Mouse (Mus musculus) kidney, embryonic 16.5 days (tissue): ENCODE measurements at regions not wholly inside any gene's neighbourhood (a gene's known extent, or its start where the extent isn't known, plus 50 kb on each side); places are given as distances from the start of the nearest gene placed in this dataset.

Experiments
- ATAC-seq: fragments of 200-750 bp; cut with Nextera tagmentation; 2 replicates; pipeline ENCODE4 v1.8.0; 2017; ENCODE audit warnings: moderate TSS enrichment; ENCODE audit not compliant: low FRiP score, low TSS enrichment
- H3K27ac ChIP-seq: fragments of 300-500 bp; sonication (generic); 2 replicates; pipeline ENCODE4 v1.5.1; 2014; ENCODE audit warnings: low read length
- H3K27me3 ChIP-seq: fragments of 300-500 bp; sonication (generic); 2 replicates; pipeline ENCODE4 v1.6.1; 2014; ENCODE audit warnings: low read length, control low read depth, mixed read lengths; ENCODE audit not compliant: insufficient read depth
- H3K36me3 ChIP-seq: fragments of 300-500 bp; sonication (generic); 2 replicates; pipeline ENCODE4 v1.6.1; 2014; ENCODE audit warnings: low read length, control low read depth, mixed read lengths; ENCODE audit not compliant: insufficient read depth
- H3K4me1 ChIP-seq: fragments of 300-500 bp; sonication (generic); 2 replicates; pipeline ENCODE4 v1.6.1; 2014; ENCODE audit warnings: low read length, control low read depth, mixed read lengths; ENCODE audit not compliant: insufficient read depth
- H3K4me2 ChIP-seq: fragments of 300-500 bp; sonication (generic); replicated peaks from 2 replicates; pipeline ENCODE4 v1.6.1; 2014; ENCODE audit warnings: low read depth, low read length
- H3K4me3 ChIP-seq: fragments of 300-500 bp; sonication (generic); 2 replicates; pipeline ENCODE4 v1.5.1; 2014; ENCODE audit warnings: mild to moderate bottlenecking, low read length
- H3K9ac ChIP-seq: fragments of 300-500 bp; sonication (generic); replicated peaks from 2 replicates; pipeline ENCODE4 v1.6.1; 2014; ENCODE audit warnings: low read length
- H3K9me3 ChIP-seq: fragments of 300-500 bp; sonication (generic); 2 replicates; pipeline ENCODE4 v1.6.1; 2016; ENCODE audit warnings: low read length, control low read depth
- WGBS: fragments of 180-500 bp; shearing (Covaris S2); extraction: QIAGEN DNeasy Blood & Tissue Kit; methylation state at CpG from one replicate; pipeline ENCODE4 v1.1.7; 2014; 5-methylcytosine and 5-hydroxymethylcytosine counted together

DNA sequence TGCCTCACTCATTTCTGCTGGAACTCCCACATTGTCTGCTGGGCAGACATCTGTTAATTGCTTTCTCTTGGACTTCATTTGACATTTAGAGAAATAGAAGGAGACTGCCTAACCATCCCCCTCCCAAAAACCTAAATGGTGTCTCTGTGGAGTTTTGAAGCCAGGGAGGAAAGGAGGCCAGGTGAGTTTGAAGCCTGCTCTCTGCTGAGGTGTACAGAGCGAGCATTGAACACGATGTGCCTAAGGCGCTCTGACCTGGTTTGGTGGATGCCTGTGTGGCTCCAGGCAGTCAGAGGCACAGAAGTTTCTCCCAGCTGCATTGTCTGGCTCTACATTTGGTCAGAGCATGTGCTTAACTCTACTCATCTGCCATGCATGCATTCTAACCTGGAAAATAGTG lies 302.6 kb upstream of the Camk1g start:
- no peaks in the 10 kb centered on the region for H3K27me3 ChIP-seq
- no peak overlapping the region for H3K27ac ChIP-seq
- H3K9ac ChIP-seq = no peak overlapping the region
- H3K36me3 ChIP-seq = no peaks in the 10 kb centered on the region
- no peaks in the 10 kb centered on the region for H3K9me3 ChIP-seq
- 70% methylated on average over 3 of the region's 3 CpGs for WGBS
- H3K4me1 ChIP-seq = no peaks in the 10 kb centered on the region
- no peak overlapping the region for H3K4me3 ChIP-seq
- no peak for ATAC-seq
- H3K4me2 ChIP-seq = no peak overlapping the region

DNA sequence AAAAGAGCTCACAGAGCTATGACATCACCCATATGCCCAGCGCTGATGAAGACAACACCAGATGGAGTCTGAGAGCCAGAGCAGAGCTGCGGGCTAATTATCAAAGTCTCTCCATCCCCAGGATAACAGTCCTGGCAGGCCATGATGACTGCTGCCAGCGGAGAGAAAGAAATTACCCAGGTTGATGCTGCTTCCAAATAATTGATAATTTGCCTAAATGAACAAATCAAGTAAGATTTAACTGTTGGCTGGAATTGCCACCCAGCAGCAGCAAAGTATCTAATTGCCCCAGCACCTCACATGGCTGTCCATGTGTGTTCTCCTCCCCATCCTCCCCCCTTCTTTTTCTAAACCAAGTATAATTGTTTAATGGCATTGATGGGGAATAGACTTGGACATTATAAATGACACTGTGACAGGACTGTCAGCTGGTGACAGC lies 301.7 kb upstream of the Camk1g start:
- Histone ChIP-seq H3K27me3 (no peaks in the 10 kb centered on the region), H3K4me1 (no peaks in the 10 kb centered on the region), H3K36me3 (no peaks in the 10 kb centered on the region), H3K27ac (no peak overlapping the region), H3K4me2 (no peak overlapping the region), H3K4me3 (no peak overlapping the region), H3K9me3 (no peaks in the 10 kb centered on the region), H3K9ac (no peak overlapping the region)
- WGBS = 84% methylated on average over 3 of the region's 3 CpGs
- no peak for ATAC-seq

DNA sequence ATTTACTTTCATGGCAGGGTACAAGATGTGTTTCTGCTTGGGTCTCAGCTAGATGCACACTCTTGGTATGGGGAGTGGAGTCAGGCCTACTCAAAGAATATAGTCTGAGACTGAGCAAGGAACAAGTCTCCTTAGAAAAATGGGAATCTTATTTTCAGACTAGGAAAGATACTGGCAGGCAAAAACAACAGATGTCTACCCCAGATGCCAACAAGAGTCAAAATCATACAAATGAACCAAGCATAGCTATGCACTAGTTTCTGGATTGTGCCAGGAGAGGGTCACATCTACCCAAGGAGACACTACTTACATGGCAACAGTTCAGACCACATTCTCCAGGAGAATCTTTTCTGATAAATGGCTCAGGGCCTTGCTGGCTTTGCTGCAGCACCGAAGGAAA lies 300.9 kb upstream of the Camk1g start:
- H3K27me3 ChIP-seq = no peaks in the 10 kb centered on the region
- no peak overlapping the region for H3K9ac ChIP-seq
- no peak for ATAC-seq
- WGBS = 100% methylated on average over 1 of the region's 1 CpGs
- no peaks in the 10 kb centered on the region for H3K9me3 ChIP-seq
- H3K4me1 ChIP-seq = no peaks in the 10 kb centered on the region
- no peak overlapping the region for H3K4me2 ChIP-seq
- H3K4me3 ChIP-seq = no peak overlapping the region
- no peak overlapping the region for H3K27ac ChIP-seq
- no peaks in the 10 kb centered on the region for H3K36me3 ChIP-seq

DNA sequence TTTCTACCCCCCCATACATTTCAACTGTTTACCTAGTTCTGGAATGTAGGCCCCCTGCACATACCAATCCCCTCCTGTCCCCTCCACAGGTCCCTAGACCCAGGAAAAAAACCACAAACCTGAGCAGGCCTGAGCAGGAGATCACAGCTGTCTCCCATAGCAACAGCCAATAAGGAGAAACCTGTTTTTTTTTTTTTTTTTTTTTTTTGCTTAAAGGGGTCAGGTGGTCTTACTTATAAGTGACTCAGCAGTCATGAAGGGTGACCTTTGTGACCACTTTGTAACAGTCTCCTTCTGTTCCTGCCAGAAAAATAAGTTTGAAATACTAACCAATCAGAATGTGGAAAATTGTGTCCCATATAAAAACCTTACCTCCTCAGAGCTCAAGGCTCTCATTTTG lies 299.9 kb upstream of the Camk1g start:
- Histone ChIP-seq H3K4me2 (no peak overlapping the region), H3K27me3 (no peaks in the 10 kb centered on the region), H3K4me1 (no peaks in the 10 kb centered on the region), H3K4me3 (no peak overlapping the region), H3K27ac (no peak overlapping the region), H3K9me3 (no peaks in the 10 kb centered on the region), H3K9ac (no peak overlapping the region), H3K36me3 (no peaks in the 10 kb centered on the region)
- ATAC-seq = no peak

DNA sequence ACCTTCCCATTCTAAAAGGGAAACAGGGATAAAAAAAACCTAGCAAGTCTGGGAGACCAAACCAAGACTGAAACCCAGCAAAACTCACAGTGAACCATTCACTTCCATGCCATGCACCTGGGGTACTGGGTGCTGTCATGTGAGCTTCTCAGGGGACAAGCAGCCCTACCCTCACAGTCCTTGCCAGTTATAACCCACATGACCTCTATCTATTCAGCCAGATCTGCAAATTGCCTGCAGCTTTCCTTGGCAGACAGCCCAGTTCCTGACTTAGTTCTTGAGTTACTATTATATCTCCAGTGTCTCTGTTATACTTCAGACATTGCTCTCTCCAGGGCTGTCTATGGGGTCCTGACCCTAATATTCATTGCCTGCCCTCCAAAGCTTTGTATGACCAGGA lies 298.7 kb upstream of the Camk1g start:
- peak; percentile 75 for ATAC-seq
- H3K4me3 ChIP-seq = no peak overlapping the region
- no peak overlapping the region for H3K4me2 ChIP-seq
- no peaks in the 10 kb centered on the region for H3K4me1 ChIP-seq
- no peaks in the 10 kb centered on the region for H3K27me3 ChIP-seq
- H3K36me3 ChIP-seq = no peaks in the 10 kb centered on the region
- H3K9ac ChIP-seq = no peak overlapping the region
- H3K27ac ChIP-seq = no peak overlapping the region
- no peaks in the 10 kb centered on the region for H3K9me3 ChIP-seq

DNA sequence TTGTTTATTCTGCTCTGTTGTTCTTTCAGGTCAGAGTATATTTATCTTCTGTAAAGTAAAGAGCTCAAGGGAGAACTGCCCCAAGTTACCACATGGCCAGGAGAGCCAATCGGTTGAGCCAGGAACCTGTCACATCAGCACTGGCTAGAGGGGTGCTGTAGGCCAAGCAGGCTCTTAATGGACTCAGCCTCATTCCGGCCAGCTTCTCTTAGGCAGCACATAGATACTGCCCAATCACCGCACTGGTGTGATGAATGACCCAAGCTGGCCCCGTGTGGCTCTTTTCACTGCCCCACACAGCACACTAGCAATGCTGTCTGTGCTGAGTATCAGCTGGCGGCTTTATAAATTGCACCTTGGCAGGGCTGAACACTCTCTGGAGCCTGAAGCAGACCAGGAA lies 295.8 kb upstream of the Camk1g start:
- H3K27me3 ChIP-seq = no peaks in the 10 kb centered on the region
- no peak overlapping the region for H3K27ac ChIP-seq
- ATAC-seq = no peak
- 45% methylated on average over 5 of the region's 5 CpGs for WGBS
- H3K4me1 ChIP-seq = no peaks in the 10 kb centered on the region
- H3K9ac ChIP-seq = no peak overlapping the region
- H3K9me3 ChIP-seq = no peaks in the 10 kb centered on the region
- H3K4me3 ChIP-seq = no peak overlapping the region
- no peaks in the 10 kb centered on the region for H3K36me3 ChIP-seq
- no peak overlapping the region for H3K4me2 ChIP-seq

DNA sequence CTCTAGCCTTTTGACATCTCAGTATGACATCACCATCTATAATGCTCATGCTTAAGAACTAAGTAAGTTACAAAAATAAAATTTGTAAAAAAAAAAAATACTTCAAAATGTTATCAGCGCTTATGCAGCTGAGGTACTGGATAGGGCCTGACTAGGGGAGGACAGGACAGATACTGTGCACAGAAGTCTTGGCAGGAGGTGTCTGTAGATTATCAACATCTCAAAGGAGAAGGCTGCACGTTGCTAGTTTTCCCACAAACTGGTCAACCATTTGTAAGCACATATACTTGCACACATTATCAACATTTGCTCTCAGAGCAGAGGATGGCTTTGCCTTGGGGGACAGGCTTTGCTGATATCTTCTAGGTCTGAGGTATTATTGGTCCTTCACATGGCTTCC lies 294.5 kb upstream of the Camk1g start:
- Histone ChIP-seq H3K36me3 (no peaks in the 10 kb centered on the region), H3K27ac (no peak overlapping the region), H3K9ac (no peak overlapping the region), H3K27me3 (no peaks in the 10 kb centered on the region), H3K9me3 (no peaks in the 10 kb centered on the region), H3K4me1 (no peaks in the 10 kb centered on the region), H3K4me2 (no peak overlapping the region), H3K4me3 (no peak overlapping the region)
- no peak for ATAC-seq
- WGBS = 89% methylated on average over 2 of the region's 2 CpGs

DNA sequence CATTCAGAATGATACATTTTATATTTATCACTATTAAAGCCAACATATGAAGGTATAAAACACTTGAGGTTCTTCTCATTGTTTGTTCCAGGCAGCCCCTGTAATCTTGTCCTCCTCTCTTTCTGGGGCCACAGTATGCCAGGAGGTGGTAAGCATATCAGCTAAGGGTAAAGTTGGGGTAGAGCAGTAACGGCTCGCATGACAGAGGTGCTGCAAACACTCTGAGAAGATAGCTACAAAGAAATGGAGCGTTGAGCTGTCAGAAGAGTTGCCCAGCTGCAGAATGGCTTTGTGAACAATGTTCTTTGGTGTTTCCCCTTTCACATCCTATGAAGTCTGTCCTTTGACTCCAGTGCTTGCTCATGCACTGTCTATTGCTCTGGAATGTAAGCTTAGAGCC lies 293.5 kb upstream of the Camk1g start:
- Histone ChIP-seq H3K9me3 (no peaks in the 10 kb centered on the region), H3K4me3 (no peak overlapping the region), H3K36me3 (no peaks in the 10 kb centered on the region), H3K4me1 (no peaks in the 10 kb centered on the region), H3K4me2 (no peak overlapping the region), H3K27me3 (no peaks in the 10 kb centered on the region), H3K9ac (no peak overlapping the region), H3K27ac (no peak overlapping the region)
- ATAC-seq = no peak
- 80% methylated on average over 3 of the region's 3 CpGs for WGBS

DNA sequence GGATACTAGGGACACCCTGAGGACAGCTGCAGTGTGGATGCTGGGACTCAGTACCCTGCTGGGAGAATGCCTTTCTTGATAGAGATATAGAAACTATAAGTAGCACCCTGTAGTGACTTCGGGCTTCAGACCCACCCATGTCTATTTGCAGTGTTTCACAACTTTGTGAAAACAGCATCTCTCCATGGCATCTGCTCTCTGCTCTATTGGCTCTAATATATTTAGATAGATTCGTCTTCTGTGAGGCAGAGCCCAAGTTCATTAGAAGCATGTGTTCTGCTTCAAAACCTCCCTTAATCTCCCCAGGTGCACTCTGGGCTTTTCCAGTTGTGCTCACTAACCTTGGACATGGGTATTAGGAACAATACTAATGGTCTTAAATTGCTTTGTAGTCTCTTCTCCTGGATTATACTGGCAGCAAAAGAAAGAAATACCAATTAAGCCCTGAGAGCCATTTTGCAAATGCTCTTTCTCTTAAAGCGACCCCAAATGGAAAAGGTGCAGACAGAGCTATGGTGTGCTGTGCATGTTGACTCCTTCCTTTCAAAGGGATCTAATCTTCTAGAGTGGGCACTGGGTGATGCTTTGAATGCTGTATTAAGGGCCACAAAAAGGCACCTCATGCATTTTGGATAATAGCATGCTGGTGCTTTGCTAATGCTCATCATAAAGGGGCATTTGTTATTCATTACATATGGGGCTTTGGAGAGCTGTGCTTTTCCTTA lies 292.2 kb upstream of the Camk1g start:
- H3K4me2 ChIP-seq = no peak overlapping the region
- no peak overlapping the region for H3K27ac ChIP-seq
- H3K36me3 ChIP-seq = no peaks in the 10 kb centered on the region
- no peaks in the 10 kb centered on the region for H3K27me3 ChIP-seq
- no peak overlapping the region for H3K4me3 ChIP-seq
- WGBS = 71% methylated on average over 3 of the region's 3 CpGs
- no peaks in the 10 kb centered on the region for H3K4me1 ChIP-seq
- no peaks in the 10 kb centered on the region for H3K9me3 ChIP-seq
- no peak for ATAC-seq
- no peak overlapping the region for H3K9ac ChIP-seq

DNA sequence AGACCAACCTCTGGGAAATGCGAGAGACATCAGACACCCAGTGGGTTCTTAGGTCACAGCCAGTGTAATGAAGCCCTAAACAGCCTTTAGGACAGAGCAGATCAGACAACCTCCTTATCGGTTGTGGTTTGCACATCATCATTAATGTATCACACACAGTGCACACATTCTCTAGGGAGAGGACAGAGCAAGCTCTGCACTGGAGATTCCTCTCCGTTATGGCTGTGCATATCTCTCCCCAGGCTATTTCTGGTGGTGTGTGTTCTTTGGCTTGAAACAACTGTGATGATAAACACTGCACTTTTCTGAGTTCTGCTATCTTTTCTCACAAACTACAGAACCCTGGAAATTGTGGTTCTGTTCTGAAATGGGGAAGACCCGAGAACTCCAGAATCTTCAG lies 291.3 kb upstream of the Camk1g start:
- ATAC-seq = no peak
- WGBS = 75% methylated on average over 4 of the region's 4 CpGs
- H3K4me2 ChIP-seq = no peak overlapping the region

More for the DNA sequence above, 291.3 kb upstream of the Camk1g start:
- Histone ChIP-seq H3K4me3 (no peak overlapping the region), H3K9ac (no peak overlapping the region), H3K27me3 (no peaks in the 10 kb centered on the region), H3K27ac (no peak overlapping the region), H3K9me3 (no peaks in the 10 kb centered on the region), H3K36me3 (no peaks in the 10 kb centered on the region), H3K4me1 (no peaks in the 10 kb centered on the region)
